Mouse (Mus musculus) liver, adult 2 months (tissue): ENCODE results near the gene Slc35d1. TPM values are rescaled to one million over a fixed set of nuclear protein-coding genes. Genes with fewer than 3 reads are reported as not detected.
"Not testable (repeated sequence)": the region's sequence is repeated elsewhere in the genome, so short reads cannot be mapped to it uniquely, and the experiment has no call there.

Source experiments
- DNase-seq: peaks from one replicate; pipeline ENCODE4 v3.0.0-alpha.2; 2011; ENCODE audit warnings: low read depth, low spot score; ENCODE audit errors: extremely low read depth
- H3K27ac ChIP-seq: fragments of 200-500 bp; replicated peaks from 2 replicates; pipeline ENCODE4 v1.5.1; 2012; ENCODE audit warnings: low read depth, mild to moderate bottlenecking, control low read depth, inconsistent platforms, low read length; ENCODE audit not compliant: insufficient read depth
- H3K27me3 ChIP-seq: fragments of 200-500 bp; 2 replicates; pipeline ENCODE4 v1.6.1; 2012; ENCODE audit warnings: mild to moderate bottlenecking, moderate library complexity, low read length, inconsistent platforms; ENCODE audit not compliant: control insufficient read depth, insufficient read depth
- H3K36me3 ChIP-seq: fragments of 200-500 bp; 2 replicates; pipeline ENCODE4 v1.6.1; 2012; ENCODE audit warnings: low read length, inconsistent platforms; ENCODE audit not compliant: control insufficient read depth, insufficient read depth
- H3K4me1 ChIP-seq: fragments of 200-500 bp; 2 replicates; pipeline ENCODE4 v1.6.1; 2011; ENCODE audit warnings: low read length; ENCODE audit not compliant: control insufficient read depth, insufficient read depth
- H3K4me3 ChIP-seq: fragments of 200-500 bp; 2 replicates; pipeline ENCODE4 v1.5.1; 2011; ENCODE audit warnings: low read depth, mild to moderate bottlenecking, control low read depth, low read length, moderate library complexity; ENCODE audit not compliant: insufficient read depth
- H3K79me2 ChIP-seq: fragments of 200-500 bp; 2 replicates; pipeline ENCODE4 v1.6.1; 2012; ENCODE audit warnings: inconsistent platforms, mild to moderate bottlenecking, low read length, moderate library complexity; ENCODE audit not compliant: control insufficient read depth, insufficient read depth
- H3K9ac ChIP-seq: fragments of 200-500 bp; 2 replicates; pipeline ENCODE4 v1.6.1; 2012; ENCODE audit warnings: low read depth, mild to moderate bottlenecking, control low read depth, inconsistent platforms, low read length
- CTCF ChIP-seq: fragments of 200-500 bp; IDR thresholded peaks from 2 replicates; pipeline ENCODE4 v1.5.1; 2011; ENCODE audit warnings: low read depth, low read length, control low read depth
- POLR2A ChIP-seq: fragments of 200-500 bp; IDR thresholded peaks from 2 replicates; pipeline ENCODE4 v1.6.1; 2011; ENCODE audit warnings: low read length, control low read depth; ENCODE audit not compliant: insufficient read depth; ENCODE audit errors: extremely low read depth
- WGBS: fragments of 180-500 bp; shearing (Covaris S2); methylation state at CpG from one replicate; pipeline ENCODE4 v1.1.7; 2018; 5-methylcytosine and 5-hydroxymethylcytosine counted together
- polyA plus RNA-seq: library from polyadenylated mRNA; depleted of rRNA; stranded (reverse); fragments of >200 nt; gene quantifications from 2 replicates; pipeline ENCODE4 v1.2.3, GENCODE M21; 2012
- total RNA-seq: library from RNA; depleted of rRNA; stranded (reverse); fragments of >200 nt; gene quantifications from 2 replicates; pipeline ENCODE4 v1.2.3, GENCODE M21; 2014

Slc35d1 gene
- total and polyA plus RNA-seq, 2 experiments = 27.8 to 29.1 TPM

DNA sequence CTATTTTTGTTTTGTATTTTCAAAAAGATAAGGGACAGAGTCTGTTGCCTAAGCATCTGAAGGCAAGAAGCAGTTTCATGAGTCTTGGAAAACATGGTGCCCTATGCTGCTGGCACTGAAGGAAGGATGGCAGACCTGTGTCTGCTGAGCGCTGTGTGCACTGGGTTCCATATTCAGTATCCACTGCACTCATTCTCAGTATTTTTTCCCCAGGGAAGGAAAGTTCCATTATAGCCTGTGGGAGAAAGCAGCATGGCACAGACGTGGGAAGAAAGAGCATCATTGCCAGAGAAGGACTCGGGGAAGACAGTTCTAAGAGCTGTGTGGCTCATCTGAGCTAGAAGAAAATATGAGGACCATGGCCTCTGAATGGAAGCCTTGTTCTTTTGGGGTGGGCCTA lies 43.7 kb downstream of the Slc35d1 start:
- Histone ChIP-seq H3K9ac (no peak overlapping the region), H3K79me2 (no peaks in the 10 kb centered on the region), H3K27ac (no peak overlapping the region), H3K4me1 (no peaks in the 10 kb centered on the region), H3K27me3 (no peaks in the 10 kb centered on the region), H3K36me3 (peaks cover 39% of the 10 kb centered on the region), H3K4me3 (no peak overlapping the region)
- DNase-seq = no peak
- WGBS = 98% methylated on average over 3 of the region's 3 CpGs
- TF ChIP-seq CTCF = no peak
- no peak for TF ChIP-seq POLR2A

DNA sequence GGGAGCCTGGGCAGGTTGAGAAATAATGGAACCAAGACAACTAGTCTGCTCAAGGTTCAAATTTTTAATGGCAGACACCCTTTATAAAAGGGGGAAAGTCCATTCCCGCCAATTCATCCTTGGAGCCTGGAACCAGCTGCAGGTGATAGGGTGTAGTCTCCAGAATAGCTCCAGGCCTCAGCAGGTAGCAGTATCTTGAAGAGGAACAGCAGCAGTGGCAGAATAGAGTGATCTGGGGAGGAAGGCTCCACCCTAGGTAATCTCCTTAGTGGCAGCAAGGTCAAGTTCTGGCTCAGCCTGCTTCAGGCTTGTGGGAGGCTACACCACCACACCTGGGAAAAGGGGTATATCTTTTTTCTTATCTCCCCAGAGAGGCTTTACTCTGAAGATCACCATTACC lies 48.8 kb downstream of the Slc35d1 start:
- H3K9ac ChIP-seq, H3K27ac ChIP-seq, H3K27me3 ChIP-seq, H3K4me1 ChIP-seq, H3K4me3 ChIP-seq, DNase-seq, H3K79me2 ChIP-seq: not testable (repeated sequence)
- 90% methylated on average over 1 of the region's 1 CpGs for WGBS
- peaks cover 22% of the 10 kb centered on the region for H3K36me3 ChIP-seq

DNA sequence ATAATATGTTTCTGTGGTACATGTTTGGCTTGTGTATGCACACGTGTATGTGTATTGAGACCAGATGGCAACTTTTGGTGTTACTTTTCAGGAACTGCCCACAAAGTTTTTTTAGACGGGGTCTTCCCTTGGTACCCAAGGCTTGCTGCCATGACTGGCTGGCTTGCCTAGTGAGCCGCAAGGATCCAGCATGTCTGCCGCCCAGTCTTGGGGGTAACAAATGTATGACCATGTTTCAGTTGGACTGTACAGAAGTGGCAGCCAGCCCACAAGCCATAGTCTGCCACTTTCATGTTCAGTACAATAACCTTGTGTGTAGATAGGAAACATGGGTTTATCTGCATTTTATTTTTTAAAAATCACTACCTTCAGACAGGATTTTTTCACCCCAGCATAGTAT lies 56.2 kb downstream of the Slc35d1 start:
- Histone ChIP-seq H3K4me3 (no peak overlapping the region), H3K4me1 (no peaks in the 10 kb centered on the region), H3K9ac (no peak overlapping the region), H3K79me2 (no peaks in the 10 kb centered on the region), H3K27me3 (no peaks in the 10 kb centered on the region), H3K27ac (no peak overlapping the region), H3K36me3 (peaks cover 63% of the 10 kb centered on the region)
- DNase-seq = no peak
- WGBS = 94% methylated on average over 4 of the region's 4 CpGs
- no peak for TF ChIP-seq POLR2A
- no peak for TF ChIP-seq CTCF

DNA sequence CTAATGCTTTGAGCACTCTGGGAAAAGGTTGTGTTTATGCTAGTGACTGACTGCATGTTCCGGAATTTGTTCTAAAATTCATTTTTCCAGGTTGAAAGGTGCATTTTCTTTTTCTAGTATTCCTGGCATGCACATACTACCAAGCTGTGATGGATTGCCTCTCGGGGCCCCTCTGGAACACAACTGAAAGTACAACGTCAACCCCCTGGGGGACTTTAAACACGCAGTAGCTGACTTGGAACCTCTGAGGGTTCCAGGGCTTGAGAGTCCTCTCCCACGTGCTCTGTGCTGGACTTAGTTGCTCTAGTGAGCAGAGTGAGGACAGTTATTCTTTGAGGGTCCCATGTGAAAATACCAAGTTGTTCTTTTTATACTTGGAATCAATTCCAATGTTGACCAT lies 63.0 kb downstream of the Slc35d1 start:
- H3K79me2 ChIP-seq = no peaks in the 10 kb centered on the region; the same call in 1 of the 2 replicates
- H3K4me1 ChIP-seq = no peaks in the 10 kb centered on the region
- H3K4me3 ChIP-seq = no peak overlapping the region
- no peak for TF ChIP-seq POLR2A
- no peak for TF ChIP-seq CTCF
- H3K27me3 ChIP-seq = no peaks in the 10 kb centered on the region
- no peak for DNase-seq
- peaks cover 74% of the 10 kb centered on the region for H3K36me3 ChIP-seq
- no peak overlapping the region for H3K27ac ChIP-seq
- no peak overlapping the region for H3K9ac ChIP-seq
- WGBS = 95% methylated on average over 5 of the region's 5 CpGs

DNA sequence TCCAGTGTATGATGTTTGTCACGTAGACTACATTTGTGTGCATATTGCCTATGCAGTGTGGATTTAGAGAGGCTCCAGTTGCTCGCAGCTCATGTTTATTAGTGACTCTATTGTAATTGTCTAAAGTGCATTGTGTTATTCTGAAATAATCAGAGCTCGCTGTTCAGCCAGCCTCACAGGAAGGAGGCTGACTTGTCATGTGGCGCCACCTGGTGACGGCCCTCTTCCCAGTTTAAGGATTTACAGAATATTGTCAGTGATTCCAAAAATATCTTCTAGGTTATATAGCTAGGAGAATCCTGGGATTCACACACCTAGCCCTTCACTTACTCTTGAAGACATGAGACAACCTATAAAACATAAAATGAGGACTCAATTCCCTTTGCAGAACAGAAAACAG lies 68.6 kb downstream of the Slc35d1 start:
- no peak overlapping the region for H3K4me3 ChIP-seq
- H3K9ac ChIP-seq = no peak overlapping the region
- H3K36me3 ChIP-seq = peaks cover 58% of the 10 kb centered on the region
- TF ChIP-seq POLR2A (no peak), CTCF (peak; percentile 90)
- no peaks in the 10 kb centered on the region; the same call in 1 of the 2 replicates for H3K79me2 ChIP-seq
- no peaks in the 10 kb centered on the region for H3K4me1 ChIP-seq
- no peak for DNase-seq
- no peaks in the 10 kb centered on the region for H3K27me3 ChIP-seq
- WGBS = 49% methylated on average over 5 of the region's 5 CpGs
- no peak overlapping the region for H3K27ac ChIP-seq

DNA sequence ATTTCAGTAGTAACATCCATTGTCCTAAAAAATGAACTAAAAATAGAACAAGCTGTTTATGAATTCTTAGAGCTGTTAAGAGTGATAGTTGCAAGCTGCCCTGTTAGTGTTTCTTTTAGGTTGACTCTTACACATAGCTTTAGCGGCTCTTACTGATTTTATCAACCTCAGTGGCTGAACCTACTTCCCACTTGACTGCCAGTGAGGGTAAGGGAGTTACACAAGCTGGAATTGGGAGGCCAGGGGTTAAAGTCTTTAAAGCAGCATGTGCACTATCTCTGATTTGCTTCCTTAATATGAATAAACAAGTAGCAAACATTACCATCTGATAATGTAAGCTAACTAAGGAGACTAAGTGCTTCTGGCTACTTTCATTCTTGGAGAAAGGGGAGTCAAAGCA lies 78.0 kb downstream of the Slc35d1 start:
- H3K4me1 ChIP-seq = no peaks in the 10 kb centered on the region
- H3K27ac ChIP-seq = no peak overlapping the region
- H3K27me3 ChIP-seq = no peaks in the 10 kb centered on the region
- H3K4me3 ChIP-seq = no peak overlapping the region
- H3K36me3 ChIP-seq = peaks cover 31% of the 10 kb centered on the region
- H3K79me2 ChIP-seq = no peaks in the 10 kb centered on the region
- DNase-seq = no peak
- no peak overlapping the region for H3K9ac ChIP-seq
- WGBS = 39% methylated on average over 1 of the region's 1 CpGs
- TF ChIP-seq CTCF = no peak
- no peak for TF ChIP-seq POLR2A
